Mouse (Mus musculus) G1E (cell line): ENCODE results near the gene Pth1r.

Source experiments
- CTCF ChIP-seq: IDR thresholded peaks from 2 replicates; pipeline ENCODE4 v1.5.1; 2012; ENCODE audit warnings: low read depth, low read length, inconsistent platforms, mixed read lengths
- GATA1 ChIP-seq: IDR thresholded peaks from 2 replicates; pipeline ENCODE4 v1.6.1; 2012; ENCODE audit warnings: borderline replicate concordance, low read length, inconsistent platforms, mixed read lengths
- POLR2AphosphoS5 ChIP-seq: IDR thresholded peaks from 2 replicates; pipeline ENCODE4 v1.6.1; 2012; ENCODE audit warnings: low read depth, low read length, inconsistent platforms; ENCODE audit not compliant: insufficient replicate concordance
- TAL1 ChIP-seq: conservative IDR thresholded peaks from 2 replicates; pipeline ENCODE4 v1.6.1; 2012; ENCODE audit warnings: low read depth, low read length, inconsistent platforms, mixed read lengths

DNA sequence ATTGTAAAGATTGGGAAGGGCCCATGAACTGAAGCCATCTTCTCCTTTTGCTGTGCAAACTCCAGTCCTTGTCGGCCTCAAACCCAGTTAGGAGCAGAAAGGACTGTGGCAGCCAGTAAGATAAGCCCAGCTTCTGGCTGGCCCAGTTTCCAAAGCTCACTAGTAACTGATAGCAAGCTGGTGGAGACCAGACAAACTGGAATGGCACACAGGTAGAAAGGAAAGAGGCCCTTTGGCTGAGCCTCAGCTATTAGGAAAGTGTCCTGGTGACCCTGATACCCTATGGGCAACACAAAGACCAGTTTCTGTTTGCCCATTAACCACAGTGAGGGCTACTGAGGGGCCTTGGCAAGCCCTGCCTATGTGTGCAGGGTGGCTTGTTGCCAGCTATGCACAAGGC, 44.1 kb downstream of the Pth1r start:
- TF ChIP-seq CTCF, result no peak
- TF ChIP-seq POLR2AphosphoS5, result no peak
- no peak for TF ChIP-seq GATA1
- no peak for TF ChIP-seq TAL1
